Mouse (Mus musculus) heart, postnatal 25 days (tissue): ENCODE data around the gene Pitpnb. TPM values are rescaled to one million over a fixed set of nuclear protein-coding genes. Genes with fewer than 3 reads are reported as not detected.

Source experiments
- DNase-seq: peaks from one replicate; pipeline ENCODE4 v3.0.0; 2022; ENCODE audit warnings: low spot score
- intact Hi-C: fragments of 180-260 bp; cut with DNase I; formaldehyde crosslinking; loops from one replicate; pipeline ENCODE4 v1.15.1; 2025
- total RNA-seq, 2 experiments: library from RNA; stranded (reverse); gene quantifications; 2 replicates each; pipeline ENCODE4 v1.2.3; 2021

Pitpnb gene
- total RNA-seq, 2 experiments from 2014 or later = 38.1 to 38.4 TPM

GRCm38 (mm10) chr5:111335939-111336691, 5.6 kb downstream of the Pitpnb start:
- no peak for DNase-seq
- intact Hi-C loops = loop anchor here (10.0 kb wide), 1 partner anchor 501 kb away; the partner anchor contains the start of genes Chek2 and Hscb

- intact Hi-C loops = loop anchor here (1.0 kb wide), 1 partner anchor 68 kb away; no protein-coding TSS in a partner anchor
These were observed 11.0 kb downstream of the Pitpnb start for GRCm38 (mm10) chr5:111341609-111342008.

GRCm38 (mm10) chr5:111344721-111345400, 14.3 kb downstream of the Pitpnb start:
- no peak for DNase-seq
- intact Hi-C loops = no loop called here

More at GRCm38 (mm10) chr5:111341609-111342008, 11.0 kb downstream of the Pitpnb start:
- DNase-seq = no peak

- intact Hi-C loops = no loop called here
- no peak for DNase-seq
These were observed 26.5 kb downstream of the Pitpnb start for GRCm38 (mm10) chr5:111356811-111357617.

- intact Hi-C loops = no loop called here
- no peak for DNase-seq
These were observed 30.0 kb downstream of the Pitpnb start for GRCm38 (mm10) chr5:111360546-111360945.

GRCm38 (mm10) chr5:111361058-111361457, 30.5 kb downstream of the Pitpnb start:
- no peak for DNase-seq

GRCm38 (mm10) chr5:111361846-111362245, 31.3 kb downstream of the Pitpnb start:
- intact Hi-C loops = no loop called here
- DNase-seq = no peak

More at GRCm38 (mm10) chr5:111361058-111361457, 30.5 kb downstream of the Pitpnb start:
- intact Hi-C loops = no loop called here

GRCm38 (mm10) chr5:111363446-111364062, 33.0 kb downstream of the Pitpnb start:
- DNase-seq = no peak
- intact Hi-C loops = no loop called here

- intact Hi-C loops = no loop called here
- no peak for DNase-seq
These were observed 34.0 kb downstream of the Pitpnb start for GRCm38 (mm10) chr5:111364533-111364932.

- no peak for DNase-seq
- intact Hi-C loops = no loop called here
These were observed 35.6 kb downstream of the Pitpnb start for GRCm38 (mm10) chr5:111366140-111366539.

GRCm38 (mm10) chr5:111367937-111368517, 37.5 kb downstream of the Pitpnb start:
- no peak for DNase-seq
- intact Hi-C loops = no loop called here

GRCm38 (mm10) chr5:111368576-111368975, 38.0 kb downstream of the Pitpnb start:
- no peak for DNase-seq
- intact Hi-C loops = no loop called here

- DNase-seq = no peak
These were observed 45.1 kb downstream of the Pitpnb start for GRCm38 (mm10) chr5:111375616-111376015.

GRCm38 (mm10) chr5:111376276-111377020, 45.9 kb downstream of the Pitpnb start:
- intact Hi-C loops = no loop called here

More at GRCm38 (mm10) chr5:111375616-111376015, 45.1 kb downstream of the Pitpnb start:
- intact Hi-C loops = no loop called here

GRCm38 (mm10) chr5:111378126-111378993, 47.8 kb downstream of the Pitpnb start:
- DNase-seq = no peak
- intact Hi-C loops = no loop called here

More at GRCm38 (mm10) chr5:111376276-111377020, 45.9 kb downstream of the Pitpnb start:
- no peak for DNase-seq

GRCm38 (mm10) chr5:111383335-111383734, 52.8 kb downstream of the Pitpnb start:
- intact Hi-C loops = no loop called here
- no peak for DNase-seq

- intact Hi-C loops = no loop called here
- DNase-seq = no peak
These were observed 60.3 kb downstream of the Pitpnb start for GRCm38 (mm10) chr5:111390911-111391310.

GRCm38 (mm10) chr5:111391485-111391884, 60.9 kb downstream of the Pitpnb start:
- intact Hi-C loops = no loop called here
- DNase-seq = no peak
